Mouse (Mus musculus): ENCODE results near the gene Rnf207.

GRCm38 (mm10) chr4:152349837-152350381 is 31.1 kb upstream of the Rnf207 start:
- TF ChIP-seq CTCF (IDR thresholded peaks at IDR 0.05; ENCODE audit: low read depth) (no peak), EP300 (IDR thresholded peaks at IDR 0.05; ENCODE audit: low read depth) (no peak)
